Mouse (Mus musculus) erythroblast, embryonic 14.5 days (primary cell): ENCODE results near the gene Pard3.

Experiments used
- GATA1 ChIP-seq: IDR thresholded peaks from 2 replicates; pipeline ENCODE4 v1.6.1; 2012; ENCODE audit warnings: low read length, inconsistent platforms, mixed read lengths
- TAL1 ChIP-seq: IDR thresholded peaks from 3 replicates; pipeline ENCODE4 v1.6.1; 2012; ENCODE audit warnings: low read length, inconsistent platforms, mixed read lengths

- TF ChIP-seq GATA1 (no peak), TAL1 (no peak)
These were observed 44.2 kb downstream of the Pard3 start for GRCm38 (mm10) chr8:127107928-127108327.
